Mouse (Mus musculus): ENCODE measurements around the gene Hnrnpd.

The Hnrnpd gene

GRCm38 (mm10) chr5:99959236-99959936, 19.4 kb downstream of the Hnrnpd start:
- DNase-seq = no peak

GRCm38 (mm10) chr5:99958666-99959065, 20.1 kb downstream of the Hnrnpd start:
- DNase-seq = no peak

- DNase-seq = no peak
Observed at GRCm38 (mm10) chr5:99953883-99954282, 24.9 kb downstream of the Hnrnpd start.

GRCm38 (mm10) chr5:99952513-99952912, 26.2 kb downstream of the Hnrnpd start:
- no peak for DNase-seq

- no peak for DNase-seq
Observed at GRCm38 (mm10) chr5:99941776-99942502, 36.8 kb downstream of the Hnrnpd start.

- DNase-seq = no peak
Observed at GRCm38 (mm10) chr5:99941273-99941672, 37.5 kb downstream of the Hnrnpd start.

- DNase-seq = no peak
Observed at GRCm38 (mm10) chr5:99939440-99939839, 39.3 kb downstream of the Hnrnpd start.

GRCm38 (mm10) chr5:99931910-99932309, 46.8 kb downstream of the Hnrnpd start:
- DNase-seq = no peak

GRCm38 (mm10) chr5:99927951-99928350, 50.8 kb downstream of the Hnrnpd start:
- DNase-seq = peak; percentile 23 to 64

- DNase-seq = no peak
Observed at GRCm38 (mm10) chr5:99922033-99922432, 56.7 kb downstream of the Hnrnpd start.

GRCm38 (mm10) chr5:99915494-99915893, 63.2 kb downstream of the Hnrnpd start:
- no peak for DNase-seq

GRCm38 (mm10) chr5:99906181-99906956, 72.4 kb downstream of the Hnrnpd start, which contains the start of gene Vamp9:
Gene Vamp9 (plus strand): TSS chr5:99906254.
- DNase-seq = peak; percentile 95
